Mouse (Mus musculus): Measurements from ENCODE around the gene 6030458C11Rik.
"Not testable (repeated sequence)": the region's sequence is repeated elsewhere in the genome, so short reads cannot be mapped to it uniquely, and the experiment has no call there.

6030458C11Rik gene

GRCm38 (mm10) chr15:12822416-12823395, 1.7 kb downstream of the 6030458C11Rik start:
- no peak for ATAC-seq (ENCODE audit: insufficient number of reproducible peaks, low FRiP score, low TSS enrichment)

GRCm38 (mm10) chr15:12817592-12817991, 6.9 kb downstream of the 6030458C11Rik start:
- no peak for ATAC-seq (ENCODE audit: insufficient number of reproducible peaks, low FRiP score, low TSS enrichment)

DNA sequence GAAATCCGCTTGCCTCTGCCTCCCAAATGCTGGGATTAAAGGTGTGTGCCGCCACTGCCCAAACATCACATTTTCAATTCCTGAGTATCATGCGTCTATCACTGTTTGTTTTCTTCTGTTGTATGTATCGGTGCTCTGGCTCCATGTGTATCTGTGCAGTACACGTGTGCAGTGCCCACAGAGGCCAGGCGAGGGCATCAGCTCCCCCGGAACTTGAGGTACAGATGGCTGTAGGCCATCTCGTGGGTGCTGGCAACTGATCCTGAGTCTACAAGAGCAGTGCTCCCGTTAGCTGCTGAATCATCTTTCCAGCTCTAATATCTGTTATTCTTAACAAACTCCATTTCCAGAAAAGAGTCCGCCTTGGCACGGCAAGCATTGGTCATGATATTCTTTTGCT, 11.8 kb downstream of the 6030458C11Rik start:
- no peak for ATAC-seq (ENCODE audit: insufficient number of reproducible peaks, low FRiP score, low TSS enrichment)

GRCm38 (mm10) chr15:12809305-12809704, 15.1 kb downstream of the 6030458C11Rik start:
- ATAC-seq (ENCODE audit: insufficient number of reproducible peaks, low FRiP score, low TSS enrichment), result no peak

GRCm38 (mm10) chr15:12807088-12807487, 17.4 kb downstream of the 6030458C11Rik start:
- no peak for ATAC-seq (ENCODE audit: insufficient number of reproducible peaks, low FRiP score, low TSS enrichment)

- ATAC-seq (ENCODE audit: insufficient number of reproducible peaks, low FRiP score, low TSS enrichment), result no peak
Measured at GRCm38 (mm10) chr15:12805071-12805470, 19.4 kb downstream of the 6030458C11Rik start.

GRCm38 (mm10) chr15:12801142-12801506, 23.3 kb downstream of the 6030458C11Rik start:
- not testable (repeated sequence) for ATAC-seq (ENCODE audit: insufficient number of reproducible peaks, low FRiP score, low TSS enrichment)

GRCm38 (mm10) chr15:12800405-12801141, 23.9 kb downstream of the 6030458C11Rik start:
- no peak for ATAC-seq (ENCODE audit: insufficient number of reproducible peaks, low FRiP score, low TSS enrichment)

DNA sequence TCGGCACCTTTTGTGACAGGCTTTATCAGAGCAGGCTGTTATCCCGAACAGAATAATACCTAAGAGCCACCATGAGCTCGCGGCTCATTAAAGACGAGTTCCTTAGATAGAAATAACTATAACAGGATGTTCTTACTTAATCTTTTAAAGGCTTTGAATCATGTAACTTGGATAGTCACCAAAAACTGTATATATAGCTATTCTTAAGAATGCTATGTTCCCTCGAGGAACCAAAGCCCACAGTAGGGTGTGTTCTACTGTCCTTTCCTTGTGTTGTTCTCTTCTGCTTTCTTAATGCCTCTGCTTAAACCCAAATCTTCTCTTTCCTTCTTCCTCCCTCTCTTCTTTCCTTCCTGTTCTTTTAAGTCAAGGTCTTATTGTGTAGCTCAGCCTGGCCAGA, 26.4 kb downstream of the 6030458C11Rik start:
- ATAC-seq (ENCODE audit: insufficient number of reproducible peaks, low FRiP score, low TSS enrichment), result no peak

DNA sequence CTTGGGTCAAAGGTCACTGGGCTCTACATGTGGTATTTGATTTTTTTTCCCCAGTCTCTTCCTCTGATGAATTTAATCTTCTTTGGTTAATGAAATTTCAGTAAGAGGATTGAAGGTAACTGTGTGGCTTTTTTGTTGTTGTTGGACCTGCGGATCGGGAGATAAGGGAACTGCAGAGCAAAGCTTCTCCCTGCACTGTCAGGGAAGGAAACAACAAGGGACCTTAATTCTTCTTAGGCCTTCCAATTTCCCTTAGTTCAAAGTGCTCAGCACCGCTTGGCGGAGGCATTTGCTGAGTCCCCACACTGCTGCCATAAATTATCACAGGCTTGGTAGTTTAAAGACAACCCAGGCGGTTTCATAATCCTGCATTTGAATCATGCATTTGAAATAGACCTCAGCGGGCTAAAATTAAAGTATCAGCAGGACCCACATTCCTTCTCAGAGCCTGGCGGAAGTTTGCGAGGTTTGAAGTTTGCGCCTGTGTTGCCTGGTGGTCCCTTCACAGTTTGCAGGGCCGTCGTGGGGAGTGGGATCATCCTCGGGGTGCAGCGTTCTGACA, 28.5 kb downstream of the 6030458C11Rik start:
- ATAC-seq (ENCODE audit: insufficient number of reproducible peaks, low FRiP score, low TSS enrichment), result no peak

DNA sequence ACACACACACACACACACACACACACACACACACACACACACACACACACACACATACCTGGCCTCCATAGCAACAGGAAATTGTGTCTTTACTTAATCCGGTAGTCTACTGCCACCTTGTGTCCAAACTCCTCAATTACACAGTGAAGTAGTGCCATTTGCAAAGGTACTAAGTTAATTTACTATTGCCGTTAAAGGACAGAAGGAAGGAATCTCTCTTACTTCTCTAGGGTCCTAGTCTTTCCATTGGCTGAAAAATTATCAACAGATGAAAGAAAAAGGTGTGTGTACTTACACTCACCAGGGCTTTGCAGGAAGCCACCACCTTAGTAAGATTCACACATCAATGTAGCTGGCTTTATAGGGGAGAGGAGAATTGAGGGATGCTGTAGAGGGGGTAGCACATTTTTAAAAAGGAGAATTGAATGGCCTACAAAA, 29.0 kb downstream of the 6030458C11Rik start:
- no peak for ATAC-seq (ENCODE audit: insufficient number of reproducible peaks, low FRiP score, low TSS enrichment)

- ATAC-seq (ENCODE audit: insufficient number of reproducible peaks, low FRiP score, low TSS enrichment), result no peak
Measured at GRCm38 (mm10) chr15:12794311-12794710, 30.1 kb downstream of the 6030458C11Rik start.

DNA sequence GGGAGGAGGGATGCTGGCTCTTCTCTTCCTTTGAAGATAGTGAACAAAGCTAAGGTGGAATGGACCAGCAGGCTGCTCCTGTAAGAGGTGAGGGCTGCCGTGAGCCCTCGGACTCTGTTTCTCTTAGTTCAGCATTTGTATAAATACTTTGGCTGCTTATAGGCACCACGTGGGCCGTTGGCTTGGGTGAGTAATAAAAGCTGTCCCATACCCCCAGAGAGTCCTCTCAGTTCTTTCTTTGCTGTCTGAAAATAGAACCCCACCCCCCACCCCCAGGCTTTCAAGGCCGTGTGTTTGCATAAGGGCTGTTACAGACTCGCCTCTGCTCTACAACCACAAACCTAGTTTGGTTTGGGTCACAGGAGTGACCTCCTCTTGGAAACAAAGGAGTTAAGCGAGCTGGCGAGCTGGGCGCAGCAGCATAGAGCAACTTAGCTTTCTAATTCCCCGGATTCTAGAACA, 35.0 kb downstream of the 6030458C11Rik start:
- no peak for ATAC-seq (ENCODE audit: insufficient number of reproducible peaks, low FRiP score, low TSS enrichment)

DNA sequence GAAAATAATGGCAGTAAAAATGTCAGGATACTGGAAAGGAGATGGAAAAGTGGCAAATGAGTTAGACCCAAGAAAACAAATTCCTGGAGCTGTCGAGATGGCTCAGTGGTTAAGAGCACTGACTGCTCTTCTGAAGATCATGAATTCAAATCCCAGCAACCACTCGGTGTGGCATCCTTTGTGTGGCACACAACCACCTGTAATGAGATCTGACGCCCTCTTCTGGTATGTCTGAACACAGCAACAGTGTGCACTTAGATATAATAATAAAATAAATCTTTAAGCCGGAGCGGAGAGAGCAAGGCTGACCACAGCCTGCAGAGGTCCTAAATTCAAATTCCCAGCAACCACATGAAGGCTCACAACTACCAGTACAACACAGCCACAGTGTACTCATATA, 35.9 kb downstream of the 6030458C11Rik start:
- no peak for ATAC-seq (ENCODE audit: insufficient number of reproducible peaks, low FRiP score, low TSS enrichment)

GRCm38 (mm10) chr15:12781729-12782326, 42.6 kb downstream of the 6030458C11Rik start:
- ATAC-seq (ENCODE audit: insufficient number of reproducible peaks, low FRiP score, low TSS enrichment), result no peak

- ATAC-seq (ENCODE audit: insufficient number of reproducible peaks, low FRiP score, low TSS enrichment), result no peak
Measured at GRCm38 (mm10) chr15:12781296-12781695, 43.2 kb downstream of the 6030458C11Rik start.

DNA sequence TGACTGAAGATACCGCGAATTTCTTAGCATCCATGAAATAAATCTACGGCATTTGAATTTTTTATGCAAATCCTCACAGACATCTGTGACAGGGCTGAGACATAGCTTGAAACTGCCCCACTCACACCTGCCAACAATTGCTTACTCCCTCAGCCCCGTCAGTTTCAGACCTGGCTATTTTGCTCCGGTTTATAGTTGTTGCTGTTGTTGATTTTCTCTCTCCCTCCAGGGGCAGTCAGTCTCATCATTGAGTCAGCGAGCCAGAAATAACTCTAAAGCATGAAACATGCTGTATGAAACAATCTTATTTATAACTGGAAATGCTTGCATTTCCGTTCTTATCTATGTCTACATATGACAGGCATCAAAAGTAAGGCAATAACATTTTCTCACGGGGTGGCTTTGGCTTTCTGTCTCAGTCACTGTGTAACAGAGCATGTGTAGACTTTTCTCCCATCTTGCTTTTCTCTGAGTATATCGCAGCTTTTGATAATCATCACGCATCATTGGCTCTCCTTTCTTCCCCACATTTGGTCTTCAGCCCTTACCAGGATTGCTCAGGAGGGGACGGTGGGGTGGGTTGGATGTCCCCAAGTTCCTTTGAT, 50.2 kb downstream of the 6030458C11Rik start:
- ATAC-seq (ENCODE audit: insufficient number of reproducible peaks, low FRiP score, low TSS enrichment), result no peak

GRCm38 (mm10) chr15:12770958-12771357, 53.5 kb downstream of the 6030458C11Rik start:
- no peak for ATAC-seq (ENCODE audit: insufficient number of reproducible peaks, low FRiP score, low TSS enrichment)

GRCm38 (mm10) chr15:12766848-12767247, 57.6 kb downstream of the 6030458C11Rik start:
- no peak for ATAC-seq (ENCODE audit: insufficient number of reproducible peaks, low FRiP score, low TSS enrichment)

DNA sequence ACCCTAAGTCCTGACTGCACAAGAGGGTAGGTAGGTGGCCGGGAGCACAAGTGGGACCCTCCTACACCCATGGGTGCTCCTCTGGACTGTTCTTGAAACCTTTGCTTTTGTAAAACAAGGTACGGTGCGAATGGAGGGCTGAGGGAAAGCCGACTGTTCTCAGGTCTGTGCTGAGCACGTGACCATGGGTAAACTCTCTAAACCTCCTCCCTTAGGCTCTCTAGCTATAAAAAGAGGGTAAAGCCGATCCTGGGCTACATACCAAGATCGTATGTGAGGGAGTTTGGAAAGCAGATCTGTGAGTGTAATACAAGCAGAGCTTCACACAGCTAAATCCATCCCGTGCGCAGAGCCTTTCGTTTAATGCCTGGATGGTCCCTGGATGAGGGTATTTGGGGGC, 61.3 kb downstream of the 6030458C11Rik start:
- ATAC-seq (ENCODE audit: insufficient number of reproducible peaks, low FRiP score, low TSS enrichment), result no peak

All from cerebellum, adult (tissue).